Mouse (Mus musculus) lung, adult 18-20 months (tissue): ENCODE measurements around the gene Fam219b.

ENCODE experiments used
- DNase-seq, 2 experiments: peaks; one replicate each; pipeline ENCODE4 v3.0.0; 2022; ENCODE audit warnings: mixed read lengths in 2 of 2

Fam219b gene

DNA sequence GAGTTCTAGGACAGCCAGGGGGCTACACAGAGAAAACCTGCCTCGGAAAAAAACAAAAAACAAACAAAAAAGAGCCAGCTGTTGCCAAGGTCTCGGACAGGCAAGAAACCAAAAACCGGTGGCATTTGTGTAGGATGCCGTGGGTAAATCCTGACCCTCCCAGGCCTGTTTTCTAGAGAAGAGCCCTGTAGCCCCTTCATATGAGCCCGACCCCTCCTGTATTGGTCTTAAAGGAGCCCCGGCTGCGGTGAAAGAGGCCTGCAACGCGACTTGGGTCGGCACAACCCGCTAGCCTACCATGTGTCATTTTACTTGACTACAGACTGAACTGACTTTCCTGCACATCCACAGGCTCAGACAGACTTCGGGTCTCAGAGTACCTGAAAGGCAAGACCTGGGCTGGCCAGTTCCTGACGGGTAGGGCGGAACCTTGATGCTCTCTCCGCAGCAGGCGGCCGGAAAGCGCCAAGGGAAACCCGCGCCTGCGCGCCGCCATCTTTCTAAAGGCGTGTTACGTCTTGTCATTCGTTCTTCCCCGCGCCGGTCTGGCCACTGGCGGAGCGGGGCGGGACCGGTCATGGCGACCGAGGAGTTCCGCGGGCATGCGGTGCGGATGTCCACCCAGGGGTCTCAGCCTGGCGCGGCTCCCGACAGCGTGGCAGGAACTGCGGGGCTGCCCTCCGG is at the start of gene Fam219b:
Fam219b (plus strand) TSS at position 485 of the 684 bp plus-strand sequence.
- DNase-seq, result peak; percentile 90 to 93

DNA sequence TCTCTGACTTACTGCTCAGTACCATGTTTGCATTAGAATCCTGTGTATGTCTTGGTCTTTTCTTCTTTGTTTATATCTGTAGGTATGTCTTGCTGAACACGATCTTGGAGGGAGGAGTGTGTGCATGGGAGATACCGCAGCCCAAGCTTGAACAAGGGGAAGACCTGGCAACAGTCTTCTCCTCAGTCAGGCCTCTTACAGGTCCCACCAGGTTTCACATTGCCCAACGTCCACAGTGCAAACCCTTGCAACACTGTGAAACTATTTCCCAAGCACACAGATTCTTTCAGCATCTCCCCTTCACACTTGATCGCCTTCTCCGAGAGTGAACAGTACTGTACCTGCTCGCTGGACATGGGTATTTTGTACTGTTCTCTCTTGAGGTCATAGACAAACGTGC is 49.5 kb upstream of the Fam219b start:
- DNase-seq, result no peak

DNA sequence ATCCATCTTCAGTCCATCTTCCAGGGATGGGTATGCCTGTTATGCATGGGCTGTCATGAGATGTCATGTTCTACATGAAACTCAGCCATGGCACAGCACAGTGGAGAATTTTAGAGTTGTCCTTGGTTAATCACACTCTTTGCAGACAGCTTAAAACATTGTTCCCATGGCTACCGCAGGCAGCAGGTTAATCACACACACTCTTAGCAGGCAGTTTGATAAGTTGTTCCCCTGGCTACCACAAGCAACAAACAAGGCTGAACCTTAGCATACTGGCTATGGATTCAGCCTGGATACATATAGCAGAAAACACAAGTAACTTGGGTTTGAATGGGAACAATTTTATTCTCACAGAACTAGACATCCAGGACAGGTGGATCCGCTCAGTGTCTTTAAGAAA is 43.8 kb upstream of the Fam219b start:
- DNase-seq, result no peak

DNA sequence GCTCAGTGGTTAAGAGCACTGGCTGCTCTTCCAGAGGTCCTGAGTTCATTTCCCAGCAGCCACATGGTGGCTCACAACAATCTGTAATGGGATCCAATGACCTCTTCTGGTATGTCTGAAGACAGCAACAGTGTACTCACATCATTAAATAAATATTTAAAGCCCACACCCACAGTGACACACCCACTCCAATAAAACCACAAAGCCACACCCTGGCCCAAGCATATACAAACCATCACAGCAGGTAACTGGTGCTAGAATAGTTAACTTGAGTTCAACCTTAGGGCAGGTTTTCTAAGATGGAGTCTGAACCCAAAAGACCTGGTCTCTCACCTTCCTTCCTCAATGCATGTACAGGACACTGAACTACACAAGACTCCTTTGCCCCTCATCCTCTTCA is 42.4 kb upstream of the Fam219b start:
- DNase-seq, result no peak

DNA sequence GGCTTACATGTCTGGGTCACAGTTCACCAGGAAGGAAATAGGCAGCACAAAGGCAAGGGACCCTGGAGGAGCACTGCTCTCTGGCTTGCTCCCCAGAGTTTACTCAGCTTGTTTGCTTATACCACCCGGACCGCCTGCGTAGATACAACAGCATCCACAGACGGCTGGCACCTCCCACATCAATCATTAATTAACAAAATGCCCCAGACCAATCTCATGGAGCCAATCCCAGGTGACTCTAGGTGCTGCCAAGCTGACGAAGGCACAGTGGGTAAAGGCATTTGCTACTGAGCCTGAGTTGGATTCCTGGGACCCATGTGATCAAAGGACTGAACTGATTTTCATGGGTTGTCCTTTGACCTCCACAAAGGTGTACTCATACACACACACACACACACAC is 40.1 kb upstream of the Fam219b start:
- no peak for DNase-seq

DNA sequence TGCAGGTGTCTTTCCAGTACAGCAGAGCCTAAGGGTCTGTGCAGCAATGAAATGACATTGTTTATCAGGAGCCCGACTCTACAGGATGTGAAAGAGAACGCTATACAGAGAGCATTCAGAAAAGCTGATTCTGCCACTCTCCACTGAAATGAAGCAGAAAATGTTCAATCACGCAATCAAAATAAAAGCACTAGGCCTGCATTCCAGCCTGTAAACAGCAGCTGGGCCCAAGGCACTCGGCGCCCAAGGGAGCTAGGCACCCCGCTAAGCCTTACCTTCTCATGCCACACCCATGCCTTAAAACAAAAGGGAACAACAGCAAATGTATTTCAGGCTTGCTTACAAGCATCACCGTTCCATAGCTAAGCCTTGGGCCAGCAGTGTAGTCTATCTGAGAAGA is 38.8 kb upstream of the Fam219b start:
- DNase-seq, result no peak

DNA sequence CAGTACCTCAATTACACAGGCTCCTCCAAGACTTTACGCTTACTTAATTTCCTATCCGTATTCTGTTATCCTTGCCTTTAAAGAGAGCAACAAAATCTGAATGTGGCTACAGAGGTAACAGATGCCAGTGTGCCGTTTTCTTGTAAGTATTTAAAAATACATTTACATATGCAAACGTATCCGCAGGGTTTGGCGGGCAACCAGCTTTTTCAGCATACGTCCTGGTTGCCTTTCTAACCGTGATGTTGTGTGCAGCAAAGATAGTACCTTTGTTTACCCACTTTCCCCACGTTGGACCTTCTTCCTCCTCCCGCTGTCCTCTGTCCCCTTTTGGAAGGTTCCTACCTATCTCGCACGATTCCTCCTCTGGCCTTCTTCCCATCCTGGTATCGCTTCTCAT is 35.9 kb upstream of the Fam219b start:
- DNase-seq, result no peak

DNA sequence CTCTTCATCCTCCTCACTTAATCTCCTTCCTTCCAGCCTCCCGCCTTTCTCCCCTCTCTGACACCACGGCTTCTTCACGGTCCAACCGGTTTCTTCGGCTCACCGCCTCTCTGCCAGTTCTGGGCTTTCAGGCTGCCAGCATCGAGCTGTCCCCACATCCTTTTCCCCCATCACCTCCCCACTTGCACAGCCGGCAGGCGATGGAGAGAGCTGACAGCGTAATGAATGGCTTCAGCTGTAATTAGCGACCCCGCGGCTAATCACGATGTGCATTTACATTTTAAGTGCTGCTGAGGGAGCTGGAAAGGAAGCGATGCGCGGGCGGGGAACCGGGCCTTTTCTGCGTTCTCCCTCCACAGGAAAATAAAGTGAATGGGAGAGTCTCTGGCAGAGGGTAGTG is 35.5 kb upstream of the Fam219b start:
- no peak for DNase-seq

DNA sequence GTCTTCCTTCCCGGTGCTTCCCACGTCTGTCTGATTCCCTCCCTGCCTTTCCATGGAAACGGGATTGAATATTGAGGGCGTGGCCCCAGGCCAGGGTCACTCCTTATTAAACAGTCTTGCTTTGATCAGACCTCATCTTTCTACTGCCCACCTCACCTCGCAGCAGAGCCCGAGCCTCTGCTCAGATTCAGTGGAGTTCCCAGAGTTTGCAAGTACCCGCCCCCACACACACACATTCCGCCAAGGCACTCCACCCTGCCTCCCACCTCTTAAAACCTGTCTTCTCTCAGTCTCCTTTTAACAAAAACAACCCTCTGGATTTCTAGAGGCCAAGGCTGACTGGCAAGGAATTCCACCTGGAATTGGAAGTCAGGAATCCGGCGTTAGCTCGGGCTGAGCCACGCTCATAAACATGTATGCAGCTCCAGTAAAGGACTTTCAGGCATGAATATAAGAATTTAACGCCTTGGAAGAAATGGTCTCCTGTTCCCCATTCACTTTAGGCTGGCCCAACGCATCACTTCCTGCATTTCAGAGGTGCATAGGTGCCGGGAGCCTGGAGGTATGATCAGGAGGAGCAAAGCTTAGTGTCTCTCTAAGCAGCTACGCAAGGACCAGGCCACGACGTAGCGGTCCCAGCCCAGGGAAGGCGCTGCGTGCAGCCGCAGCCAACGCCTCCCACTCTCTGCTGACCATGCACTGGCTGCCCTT is 34.3 kb upstream of the Fam219b start:
- DNase-seq, result peak in 1 of 2 experiments; percentile 12

DNA sequence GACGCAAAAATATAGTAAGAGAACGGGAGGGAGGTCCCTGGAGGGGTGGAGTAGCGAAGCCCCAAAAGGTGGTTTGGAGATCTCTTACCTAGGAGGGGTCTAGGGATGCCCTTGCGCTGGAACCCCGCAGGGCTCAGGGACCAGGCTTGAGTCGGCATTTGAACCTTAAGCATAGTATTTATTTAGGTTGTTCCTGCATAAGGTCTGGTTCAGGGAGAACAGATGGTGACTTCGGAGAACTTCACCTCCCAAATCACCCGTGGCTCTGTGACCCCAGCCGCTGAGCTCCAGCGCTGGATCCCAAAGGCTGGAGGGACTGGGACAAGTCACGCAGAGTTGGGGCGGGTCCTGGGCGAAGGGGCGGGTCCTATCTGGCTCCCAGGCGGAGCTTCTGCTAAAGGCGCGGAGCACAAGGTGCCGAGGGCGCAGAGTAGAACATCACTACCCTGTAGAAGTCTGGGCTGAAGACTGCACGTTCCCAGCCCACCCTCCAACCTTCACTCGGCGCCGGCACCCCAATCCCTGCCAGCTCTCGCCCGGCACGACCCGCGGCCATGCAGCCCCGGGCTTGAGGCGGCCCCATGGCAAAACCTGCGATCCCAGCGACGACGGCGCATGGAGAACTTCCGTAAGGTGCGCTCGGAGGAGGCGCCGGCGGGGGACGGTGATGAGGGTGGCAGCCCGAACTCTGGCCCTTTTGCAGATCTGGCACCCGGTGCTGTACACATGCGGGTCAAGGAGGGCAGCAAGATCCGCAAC is 33.5 kb upstream of the Fam219b start, which contains the start of gene Rpp25:
Rpp25 (plus strand) TSS at position 405 of the 759 bp plus-strand sequence.
- peak; percentile 48 to 55 for DNase-seq

DNA sequence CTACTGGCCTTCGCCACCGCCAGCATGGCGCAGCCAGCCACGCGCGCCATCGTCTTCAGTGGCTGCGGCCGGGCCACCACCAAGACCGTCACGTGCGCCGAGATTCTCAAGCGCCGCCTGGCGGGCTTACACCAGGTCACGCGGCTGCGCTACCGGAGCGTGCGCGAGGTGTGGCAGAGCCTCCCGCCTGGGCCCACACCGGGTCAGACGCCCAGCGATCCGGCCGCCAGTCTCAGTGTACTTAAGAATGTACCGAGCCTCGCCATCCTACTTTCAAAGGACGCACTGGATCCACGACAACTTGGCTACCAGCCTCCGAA is 33.0 kb upstream of the Fam219b start:
- peak; percentile 53 for DNase-seq

DNA sequence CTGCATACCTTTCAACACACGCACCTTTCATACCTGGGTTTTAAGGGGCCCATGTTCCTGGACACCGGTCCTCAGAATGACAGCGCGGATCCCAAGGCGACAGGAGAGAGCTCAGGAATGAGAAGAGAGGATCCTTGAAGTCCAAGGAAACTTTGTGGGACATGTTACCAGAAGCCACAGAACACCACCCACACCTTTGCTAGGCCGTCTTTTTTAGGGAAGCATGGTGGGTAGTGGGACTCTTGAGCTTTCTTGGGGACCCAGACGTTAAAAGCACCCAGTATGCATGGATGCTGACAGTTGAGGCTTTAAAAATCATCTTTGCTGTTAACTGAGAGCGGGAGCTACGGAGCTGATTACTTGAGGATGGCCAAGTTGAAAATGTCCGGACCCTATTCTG is 32.4 kb upstream of the Fam219b start:
- no peak for DNase-seq

DNA sequence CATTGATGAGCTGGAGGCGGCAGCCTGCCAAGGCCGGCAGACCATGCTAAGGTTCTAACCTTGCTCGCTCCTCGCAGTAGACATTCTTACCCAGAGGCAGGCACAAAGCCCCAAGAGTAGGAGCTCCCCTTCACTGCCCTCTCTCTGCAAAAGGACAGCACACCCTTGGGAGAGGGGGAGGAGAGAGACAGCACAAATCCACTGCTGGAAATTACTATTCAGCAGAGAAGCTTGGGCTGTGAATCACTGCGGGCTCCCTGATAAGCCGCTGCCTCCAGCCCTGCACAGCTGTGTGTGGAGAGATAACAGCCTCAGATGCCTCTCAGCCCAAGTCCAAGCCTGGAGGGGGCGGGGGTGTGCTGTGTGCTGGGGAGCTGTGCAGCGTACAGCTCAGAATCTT is 31.6 kb upstream of the Fam219b start:
- DNase-seq, result peak in 1 of 2 experiments; percentile 24

DNA sequence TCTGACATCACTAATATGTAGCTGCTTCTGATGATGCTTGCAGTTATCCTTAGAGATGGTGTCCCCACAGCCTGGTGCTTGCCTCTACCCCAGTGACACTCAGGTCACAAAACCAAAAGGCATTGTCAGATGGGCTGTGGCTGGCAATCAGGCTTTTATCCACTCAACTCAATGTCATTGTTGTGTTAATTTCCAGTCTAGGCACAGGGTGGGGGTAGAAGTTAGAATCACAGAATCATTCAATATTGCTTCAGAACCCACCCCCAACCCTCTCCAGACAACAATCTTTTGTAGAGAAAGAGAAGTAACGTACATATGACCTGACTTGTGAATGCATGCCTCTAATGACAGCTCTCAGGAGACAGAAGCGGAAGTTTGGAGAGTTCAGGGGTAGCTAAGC is 26.8 kb upstream of the Fam219b start:
- DNase-seq, result no peak

DNA sequence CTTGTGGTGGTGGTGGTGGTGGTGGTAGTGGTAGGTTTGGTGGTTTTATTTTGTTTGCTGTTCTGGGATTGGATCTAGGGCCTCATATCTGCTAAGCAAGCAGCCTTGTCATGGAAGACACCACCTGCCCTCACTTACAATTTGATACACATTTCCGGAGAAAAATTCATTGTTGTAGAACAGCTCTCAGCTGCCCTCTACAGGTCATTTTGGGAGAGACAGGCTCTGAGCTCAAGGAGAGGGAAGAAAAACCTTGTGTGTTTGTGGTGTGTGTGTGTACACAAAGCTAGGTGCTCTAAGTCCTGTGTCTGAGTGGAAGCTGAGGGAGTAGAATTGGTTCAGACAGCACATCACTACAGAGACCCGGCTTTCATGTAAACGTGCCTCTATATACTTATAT is 20.2 kb upstream of the Fam219b start:
- peak; percentile 30 to 33 for DNase-seq

DNA sequence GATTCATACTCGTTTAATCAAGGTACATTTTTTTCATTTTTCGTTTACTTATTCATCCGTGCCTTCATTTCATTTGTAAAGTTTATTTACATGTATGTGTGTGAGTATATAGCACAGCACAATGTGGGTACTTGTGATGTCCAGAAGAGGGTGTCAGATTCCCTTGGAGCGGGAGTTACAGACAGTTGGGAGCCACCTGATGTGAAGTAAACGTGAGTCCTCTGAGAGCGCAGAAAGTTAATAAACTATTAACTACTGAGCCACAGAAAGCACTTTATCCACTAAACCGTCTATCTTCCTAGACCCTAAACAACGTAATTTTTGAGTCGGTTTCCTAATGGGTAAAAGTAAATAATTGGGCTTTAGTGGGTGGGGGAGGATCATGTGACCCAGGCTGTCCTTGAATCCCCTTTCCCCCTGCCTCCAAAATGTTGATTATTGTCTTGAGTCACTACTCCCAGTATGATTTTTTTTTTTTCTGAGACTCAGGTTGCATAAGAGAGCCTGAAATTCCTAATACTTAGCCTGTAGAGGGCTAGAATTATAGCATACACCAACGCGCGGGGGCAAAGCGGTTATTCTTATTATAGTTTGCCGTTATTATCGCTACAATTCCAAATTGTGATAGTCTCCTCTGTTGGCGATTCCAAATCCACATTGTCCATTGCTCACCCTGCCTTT is 16.8 kb upstream of the Fam219b start:
- no peak for DNase-seq

DNA sequence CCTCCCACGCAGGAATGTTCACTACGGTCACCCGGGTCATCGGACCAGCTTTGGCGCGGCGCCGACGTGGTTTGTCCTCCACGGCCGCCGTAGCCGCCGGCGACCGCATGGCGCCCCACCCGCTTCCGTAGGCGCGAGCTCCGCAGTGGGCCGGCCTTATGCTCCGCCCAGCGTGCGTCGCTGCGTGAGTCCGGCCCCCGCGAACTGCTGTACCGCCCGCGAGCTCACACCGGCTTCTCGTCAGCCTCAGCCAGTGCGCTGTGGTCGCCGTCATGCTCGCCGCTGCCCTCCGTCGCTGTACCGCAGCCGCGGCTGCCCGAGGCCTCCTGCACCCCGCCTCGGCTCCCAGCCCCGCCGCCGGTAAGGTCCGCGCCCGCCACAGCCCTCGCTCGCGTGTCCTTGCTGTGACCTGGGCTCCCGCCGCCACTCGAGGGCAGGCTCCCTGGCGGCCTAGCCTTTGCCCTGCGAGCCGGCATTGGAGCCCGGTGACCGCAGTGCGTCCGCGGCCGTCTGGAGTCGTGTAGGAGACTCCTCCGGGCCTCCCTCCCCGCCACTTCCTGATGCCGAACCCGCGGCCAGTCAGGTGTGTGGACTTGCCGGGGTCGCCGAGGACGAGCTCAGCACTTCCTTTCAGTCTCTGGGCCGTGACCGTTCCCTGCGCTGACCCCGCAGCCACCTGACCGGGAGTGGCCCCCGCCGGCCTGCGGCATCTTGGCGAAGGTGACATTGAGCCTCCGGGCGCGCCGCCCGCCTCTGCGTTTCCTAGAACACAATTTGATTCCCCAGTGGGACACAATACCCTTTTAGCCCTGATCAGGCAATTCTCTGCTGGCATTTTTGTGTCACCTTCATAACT is 16.0 kb upstream of the Fam219b start, which contains the start of gene Cox5a:
Cox5a (plus strand) TSS at position 219 of the 856 bp plus-strand sequence.
- DNase-seq, result peak; percentile 93 to 94

DNA sequence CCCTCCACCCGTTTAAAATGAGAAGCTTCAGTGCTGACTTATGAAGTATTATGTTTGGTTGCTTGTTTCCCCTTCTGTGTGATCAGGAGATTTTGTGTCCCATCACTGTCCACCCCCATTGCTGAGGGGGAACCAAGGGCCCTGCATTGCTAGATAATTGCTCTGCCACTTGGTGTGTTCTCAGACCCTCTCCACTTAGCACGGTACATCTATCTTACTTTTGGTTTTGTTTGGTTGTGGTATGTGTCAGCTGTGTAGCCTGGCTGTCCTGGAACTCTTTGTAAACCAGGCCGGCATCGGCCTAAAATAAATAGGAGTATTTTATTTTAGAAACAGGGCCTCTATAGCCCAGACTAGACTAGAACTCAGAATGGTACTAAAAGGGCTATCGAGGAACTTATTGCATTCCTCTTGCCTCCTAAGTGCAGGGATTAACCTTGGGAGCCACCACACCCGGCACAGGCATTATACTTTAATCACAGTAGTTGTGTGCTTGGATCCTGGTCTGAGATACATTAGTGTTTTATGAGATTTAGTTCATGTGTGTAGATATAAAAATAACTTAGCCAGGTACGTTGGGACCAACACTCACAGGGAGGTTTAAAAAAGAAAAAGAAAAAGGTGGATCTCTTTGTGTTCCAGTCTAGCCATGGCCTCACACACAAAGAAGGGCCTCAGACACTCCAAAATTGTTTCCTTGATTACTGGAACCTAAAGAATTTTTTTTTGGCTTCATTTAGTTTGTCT is 15.0 kb upstream of the Fam219b start:
- DNase-seq, result no peak

DNA sequence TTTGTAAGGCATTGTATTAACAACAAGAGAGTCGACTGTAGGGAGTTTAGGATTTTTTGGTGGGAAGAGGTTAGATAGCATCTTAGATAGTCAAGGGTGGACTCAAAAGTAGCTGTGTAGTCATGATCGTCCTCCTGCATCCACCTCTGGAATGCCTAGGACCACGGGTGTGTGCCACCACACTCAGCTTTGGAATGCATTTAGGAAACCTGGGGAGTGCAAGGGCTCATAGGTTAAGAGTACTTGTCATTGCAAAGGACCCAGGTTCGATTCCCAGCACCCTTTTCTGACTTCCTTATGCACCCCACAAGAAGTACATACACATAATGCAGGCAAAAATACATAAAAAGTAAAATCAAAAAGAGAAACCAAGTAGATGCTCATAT is 14.5 kb upstream of the Fam219b start:
- DNase-seq, result no peak

DNA sequence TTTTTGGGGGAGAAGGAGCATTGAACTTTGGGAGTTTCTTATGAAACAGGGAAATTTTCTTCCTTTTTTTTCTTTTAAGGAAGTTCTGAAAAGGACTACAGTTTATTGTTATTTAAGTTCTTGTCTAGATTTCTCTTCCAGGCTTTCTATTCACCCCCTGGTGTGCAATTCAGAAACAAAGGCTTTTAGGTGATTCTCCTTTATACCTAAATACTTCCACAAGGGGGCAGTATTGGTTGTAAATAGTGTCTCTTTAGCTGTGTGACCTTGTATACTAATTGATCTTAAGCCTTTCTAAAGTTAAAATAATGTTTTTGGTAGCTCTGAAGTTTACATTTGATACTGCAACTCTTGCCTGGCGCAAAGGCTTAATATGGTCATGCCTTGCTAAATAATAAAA is 13.6 kb upstream of the Fam219b start:
- DNase-seq, result no peak

DNA sequence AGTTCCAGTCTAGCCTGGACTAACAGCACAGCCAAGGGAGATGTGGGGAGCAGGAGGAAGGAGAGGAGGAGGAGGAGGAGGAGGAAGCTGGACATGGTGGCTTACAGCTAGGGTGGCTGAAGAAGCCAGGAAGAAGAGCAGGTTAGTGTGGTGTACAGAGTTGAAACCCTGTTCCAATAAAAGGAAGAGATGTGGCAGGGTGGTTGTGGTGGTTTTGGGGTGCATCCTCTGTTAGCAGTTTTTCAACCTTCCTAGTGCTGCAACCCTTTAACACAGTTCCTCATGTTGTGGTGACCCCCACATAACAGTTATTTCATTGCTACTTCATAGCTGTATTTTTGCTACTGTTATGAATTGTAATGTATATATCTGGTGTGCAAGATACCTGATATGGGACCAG is 12.9 kb upstream of the Fam219b start:
- no peak for DNase-seq

DNA sequence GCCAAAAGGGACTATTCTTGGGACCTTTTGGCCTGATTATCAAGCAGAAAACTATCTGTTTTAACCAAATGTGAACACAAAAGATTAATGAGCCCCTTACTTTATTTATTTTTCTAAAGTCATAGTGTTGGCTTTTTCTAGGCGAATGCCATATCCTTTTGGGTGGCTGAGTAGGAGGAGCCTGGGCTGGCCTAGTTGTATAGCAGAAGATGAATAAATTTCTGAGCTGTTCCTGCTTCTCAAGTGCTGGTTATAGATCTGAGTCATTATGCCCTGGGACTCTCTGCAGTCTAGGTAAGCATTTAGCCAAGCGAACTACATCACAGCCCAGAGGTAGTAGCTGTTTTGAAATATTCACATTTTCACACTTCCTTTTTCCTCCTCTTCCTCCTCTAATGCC is 11.8 kb upstream of the Fam219b start:
- no peak for DNase-seq
